Mouse (Mus musculus) stomach, postnatal 0 days (tissue): ENCODE results near the gene Kcnq4.

ENCODE experiments used
- CTCF ChIP-seq: IDR thresholded peaks from 2 replicates; pipeline ENCODE4 v1.5.1; 2016; ENCODE audit warnings: antibody characterized with exemption, low read depth, mild to moderate bottlenecking, moderate library complexity
- EP300 ChIP-seq: optimal IDR thresholded peaks from 2 replicates; pipeline ENCODE3; 2016; ENCODE audit warnings: antibody characterized with exemption

DNA sequence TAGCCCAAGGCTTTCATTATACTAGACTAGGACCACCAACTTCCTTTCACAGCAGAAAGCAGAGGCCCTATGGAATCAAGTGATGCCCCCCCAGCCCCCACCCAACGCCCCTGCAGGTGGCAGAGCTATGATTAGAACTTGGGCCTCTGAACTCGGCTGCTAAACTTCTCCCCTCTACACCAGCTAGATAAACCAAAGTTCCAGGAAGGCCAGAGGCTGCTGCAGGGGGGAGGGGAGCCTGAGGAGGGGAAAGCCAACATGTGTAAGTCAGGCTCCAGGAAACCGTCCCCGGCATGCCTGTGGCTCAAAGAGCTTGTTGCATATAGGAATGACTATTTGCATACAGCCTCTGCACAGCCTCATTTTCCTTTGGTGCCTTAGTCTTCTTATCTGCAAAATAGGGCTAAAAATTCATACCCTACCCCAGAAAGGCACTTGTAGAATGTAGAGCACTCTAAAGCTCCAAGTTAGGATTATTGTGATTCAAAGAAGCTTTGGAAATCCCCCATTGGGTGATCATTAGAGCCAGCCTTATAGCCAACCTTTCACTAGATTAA lies 83.2 kb downstream of the Kcnq4 start:
- TF ChIP-seq CTCF (no peak), EP300 (no peak)
